Mouse (Mus musculus) lung, postnatal 0 days (tissue): Measurements from ENCODE around the gene Nmral1.

Experiments used
- CTCF ChIP-seq: IDR thresholded peaks from 2 replicates; pipeline ENCODE4 v1.5.1; 2016; ENCODE audit warnings: antibody characterized with exemption, mild to moderate bottlenecking
- EP300 ChIP-seq: IDR thresholded peaks from 2 replicates; pipeline ENCODE4 v1.6.1; 2016; ENCODE audit warnings: antibody characterized with exemption, mild to moderate bottlenecking, control low read depth

GRCm38 (mm10) chr16:4683581-4684456 is 35.3 kb downstream of the Nmral1 start:
- no peak for TF ChIP-seq EP300
- TF ChIP-seq CTCF, result 0 out of 2 replicates have a peak, but pooled peaks have one; percentile 0
